Mouse (Mus musculus) forebrain, embryonic 10.5 days (tissue): ENCODE data around the gene Ttc30a1. TPM values are rescaled to one million over a fixed set of nuclear protein-coding genes. Genes with fewer than 3 reads are reported as not detected.
"Not testable (repeated sequence)": the region's sequence is repeated elsewhere in the genome, so short reads cannot be mapped to it uniquely, and the experiment has no call there.

ENCODE experiments used
- DNase-seq: peaks from one replicate; pipeline ENCODE4 v3.0.0-alpha.2; 2017; ENCODE audit warnings: low spot score; ENCODE audit errors: extremely low spot score
- H3K27ac ChIP-seq: fragments of 300-500 bp; sonication (generic); 2 replicates; pipeline ENCODE4 v1.5.1; 2016; ENCODE audit warnings: mild to moderate bottlenecking
- H3K27me3 ChIP-seq: fragments of 300-500 bp; sonication (generic); 2 replicates; pipeline ENCODE4 v1.6.1; 2016; ENCODE audit warnings: mild to moderate bottlenecking; ENCODE audit not compliant: poor library complexity, severe bottlenecking
- H3K36me3 ChIP-seq: fragments of 300-500 bp; sonication (generic); replicated peaks from 2 replicates; pipeline ENCODE4 v1.6.1; 2016; ENCODE audit warnings: mild to moderate bottlenecking, moderate library complexity
- H3K4me1 ChIP-seq: fragments of 300-500 bp; sonication (generic); 2 replicates; pipeline ENCODE4 v1.6.1; 2016
- H3K4me3 ChIP-seq: fragments of 300-500 bp; sonication (generic); 2 replicates; pipeline ENCODE4 v1.5.1; 2016; ENCODE audit warnings: mild to moderate bottlenecking, moderate library complexity
- H3K9me3 ChIP-seq: fragments of 300-500 bp; sonication (generic); 2 replicates; pipeline ENCODE4 v1.6.1; 2016; ENCODE audit warnings: mild to moderate bottlenecking, moderate library complexity
- WGBS: fragments of 180-500 bp; shearing (Covaris S2); methylation state at CpG from one replicate; pipeline ENCODE4 v1.1.7; 2016; 5-methylcytosine and 5-hydroxymethylcytosine counted together
- polyA plus RNA-seq: library from polyadenylated mRNA; unstranded; fragments of >200 nt; fragmentation: Nextera tagmentation; extraction: Ambion mirVana; gene quantifications from 2 replicates; pipeline ENCODE4 v1.2.1, GENCODE M21; 2016

The Ttc30a1 gene
- polyA plus RNA-seq, 1 experiment from 2014 or later: 10.5 TPM

- Histone ChIP-seq H3K4me1 (peaks cover 4% of the 10 kb centered on the region), H3K9me3 (0 out of 2 replicates have a peak, but pooled peaks cover 5% of the 10 kb centered on the region), H3K27me3 (peaks cover 9% of the 10 kb centered on the region; the same call in 1 of the 2 replicates), H3K36me3 (no peaks in the 10 kb centered on the region), H3K27ac (no peak overlapping the region), H3K4me3 (no peak overlapping the region)
- no peak for DNase-seq
- WGBS: 97% methylated on average over 5 of the region's 5 CpGs
Measured at GRCm38 (mm10) chr2:75953320-75953719, 28.4 kb downstream of the Ttc30a1 start.

GRCm38 (mm10) chr2:75950685-75951084, 31.1 kb downstream of the Ttc30a1 start:
- Histone ChIP-seq H3K36me3 (no peaks in the 10 kb centered on the region), H3K9me3 (no peaks in the 10 kb centered on the region), H3K4me3 (no peak overlapping the region), H3K27me3 (no peaks in the 10 kb centered on the region), H3K4me1 (0 out of 2 replicates have a peak, but pooled peaks cover 1% of the 10 kb centered on the region), H3K27ac (no peak overlapping the region)
- no peak for DNase-seq
- 91% methylated on average over 8 of the region's 8 CpGs for WGBS

DNA sequence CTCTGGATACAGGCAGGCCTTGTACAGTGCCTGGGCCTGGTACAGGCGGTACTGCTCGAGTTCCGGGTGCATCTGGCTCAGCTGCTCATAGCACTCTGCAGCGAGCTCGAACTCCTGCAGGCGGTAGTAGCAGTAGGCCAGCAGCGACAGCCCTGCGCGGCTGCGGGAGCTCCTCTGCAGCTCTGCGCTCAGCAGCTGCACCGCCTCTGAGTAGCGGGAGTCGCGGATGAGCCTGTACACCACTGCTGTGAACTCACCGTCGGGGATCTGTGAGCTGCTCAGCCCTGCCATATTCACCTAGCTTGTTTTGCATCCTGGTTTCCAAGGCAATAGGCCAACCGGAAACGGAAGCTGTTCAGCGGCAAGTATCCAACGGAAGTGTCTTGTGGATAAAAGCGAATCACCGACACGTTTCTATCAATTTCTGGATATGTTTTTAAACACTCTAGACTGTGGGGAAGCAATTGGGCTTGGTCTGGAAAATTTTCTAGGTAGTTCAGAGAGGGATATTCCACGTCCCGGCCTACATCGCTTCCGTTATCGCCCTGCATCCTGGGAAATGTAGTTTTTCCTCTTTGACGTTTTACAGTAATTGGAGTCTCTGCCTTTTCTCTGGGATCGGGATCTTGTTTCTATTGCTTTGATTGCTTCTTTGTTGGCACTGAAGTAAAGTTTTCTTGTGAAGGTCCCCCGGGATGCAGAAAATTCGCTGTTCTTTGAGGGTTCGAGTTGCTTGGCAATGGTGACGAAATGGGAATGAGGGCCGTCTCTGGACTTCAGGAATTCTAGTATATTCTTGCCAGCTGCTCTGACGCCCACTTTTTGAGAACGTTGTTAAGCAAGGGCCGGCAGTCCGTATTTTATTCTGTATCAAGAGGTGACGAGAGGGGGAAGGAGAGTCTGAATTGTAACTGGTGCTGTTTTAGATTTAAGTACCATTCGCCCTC, 43.4 kb downstream of the Ttc30a1 start, which contains the start of gene Ttc30b:
Gene Ttc30b (minus strand): TSS at position 469 of the 947 bp plus-strand sequence.
- WGBS: 4% methylated on average over 40 of the region's 42 CpGs

DNA sequence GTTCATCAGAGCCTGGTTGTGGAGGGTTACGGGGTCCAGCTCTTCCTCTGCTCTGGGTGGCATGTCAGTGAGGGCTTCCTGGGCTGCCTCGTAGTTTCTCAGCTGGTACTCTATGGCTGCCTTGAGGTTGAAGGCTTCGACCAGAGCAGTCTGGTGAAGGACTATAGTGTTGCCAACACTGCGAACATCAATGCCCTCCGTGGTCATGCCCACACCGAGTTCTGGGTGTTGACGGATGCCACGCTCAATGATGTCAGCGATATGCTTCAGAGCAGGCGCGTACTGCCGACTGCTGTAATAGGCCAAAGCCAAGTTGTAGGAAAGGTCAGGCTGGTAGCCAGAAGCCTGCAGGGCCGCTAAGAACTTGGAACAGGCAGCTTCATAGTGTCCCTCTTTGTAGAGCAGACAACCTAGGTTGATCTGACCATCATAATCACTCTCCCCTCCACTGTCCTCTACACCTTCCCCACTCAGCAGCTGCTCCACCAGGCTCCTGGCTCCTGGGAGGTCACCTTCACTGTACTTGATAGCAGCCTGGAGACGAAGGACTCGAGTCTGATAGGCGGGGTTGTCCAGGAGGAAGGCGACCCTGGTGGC, 44.1 kb downstream of the Ttc30a1 start:
- H3K36me3 ChIP-seq, H3K4me1 ChIP-seq, H3K9me3 ChIP-seq, H3K27me3 ChIP-seq: not testable (repeated sequence)
- peak; percentile 13 for DNase-seq
- 74% methylated on average over 16 of the region's 17 CpGs for WGBS
- H3K4me3 ChIP-seq: peak overlapping the region; percentile 67
- H3K27ac ChIP-seq: peak overlapping the region; percentile 94

More for the DNA sequence above, 43.4 kb downstream of the Ttc30a1 start, which contains the start of gene Ttc30b:
- no peaks in the 10 kb centered on the region for H3K9me3 ChIP-seq
- peak within 1 kb of the TSS; percentile 94 for H3K27ac ChIP-seq
- peak; percentile 86 for DNase-seq
- peak within 1 kb of the TSS; percentile 67 for H3K4me3 ChIP-seq
- H3K4me1 ChIP-seq: peaks cover 7% of the 10 kb centered on the region
- H3K36me3 ChIP-seq: no peaks in the 10 kb centered on the region
- H3K27me3 ChIP-seq: no peaks in the 10 kb centered on the region

GRCm38 (mm10) chr2:75936685-75937084, 45.1 kb downstream of the Ttc30a1 start:
- not testable (repeated sequence) for H3K4me3 ChIP-seq, DNase-seq, H3K27ac ChIP-seq, H3K9me3 ChIP-seq, H3K27me3 ChIP-seq, H3K36me3 ChIP-seq, H3K4me1 ChIP-seq
- 91% methylated on average over 2 of the region's 2 CpGs for WGBS

DNA sequence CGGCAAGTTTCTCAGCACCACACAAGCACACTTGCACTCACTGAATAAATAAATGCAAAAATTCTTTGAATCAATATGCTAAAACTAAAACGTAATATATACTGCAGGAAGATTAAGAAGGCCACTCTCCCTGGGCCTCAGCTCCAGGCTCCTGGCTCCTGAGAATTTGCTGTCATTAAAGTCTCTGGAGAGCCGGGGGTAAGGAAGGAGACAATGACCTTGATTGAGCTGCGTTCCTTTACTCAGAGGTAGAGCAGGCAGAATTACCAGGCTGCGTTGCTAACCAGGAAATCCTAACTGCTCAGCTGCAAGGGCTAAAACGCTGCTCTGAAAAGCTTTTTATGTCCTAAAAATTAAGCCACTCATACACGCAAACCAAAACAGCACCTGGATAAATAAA, 48.2 kb downstream of the Ttc30a1 start:
- no peak overlapping the region for H3K27ac ChIP-seq
- WGBS: 59% methylated on average over 7 of the region's 7 CpGs
- peak; percentile 10 for DNase-seq
- peaks cover 10% of the 10 kb centered on the region; the same call in 1 of the 2 replicates for H3K36me3 ChIP-seq
- H3K27me3 ChIP-seq: no peaks in the 10 kb centered on the region
- H3K4me3 ChIP-seq: no peak overlapping the region
- H3K9me3 ChIP-seq: no peaks in the 10 kb centered on the region
- H3K4me1 ChIP-seq: peaks cover 8% of the 10 kb centered on the region

DNA sequence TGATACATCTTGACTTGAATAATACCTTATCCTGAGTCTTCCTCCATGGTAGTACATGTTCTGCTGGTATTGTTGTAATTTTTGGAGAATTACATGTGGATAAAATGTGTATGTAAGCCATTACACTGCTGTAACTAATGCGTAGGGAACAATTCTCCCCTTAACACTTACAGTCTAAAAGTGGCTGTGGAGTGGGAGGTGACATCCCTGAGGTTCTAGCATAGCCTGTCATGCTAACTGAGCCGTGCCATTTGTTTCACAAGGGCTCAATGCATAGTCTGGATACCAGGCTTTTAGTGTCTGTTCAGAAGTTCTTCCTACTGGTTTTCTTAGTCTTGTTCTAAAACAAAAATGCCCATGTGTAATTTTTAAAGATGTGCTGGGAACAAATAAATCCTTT, 50.8 kb downstream of the Ttc30a1 start:
- DNase-seq: no peak
- 97% methylated on average over 2 of the region's 2 CpGs for WGBS
- H3K27me3 ChIP-seq: no peaks in the 10 kb centered on the region
- H3K4me3 ChIP-seq: no peak overlapping the region
- no peaks in the 10 kb centered on the region for H3K9me3 ChIP-seq
- no peak overlapping the region for H3K27ac ChIP-seq
- H3K36me3 ChIP-seq: peaks cover 25% of the 10 kb centered on the region
- 0 out of 2 replicates have a peak, but pooled peaks cover 4% of the 10 kb centered on the region for H3K4me1 ChIP-seq

- H3K27ac ChIP-seq: no peak overlapping the region
- H3K27me3 ChIP-seq: no peaks in the 10 kb centered on the region
- H3K4me1 ChIP-seq: 0 out of 2 replicates have a peak, but pooled peaks cover 4% of the 10 kb centered on the region
- DNase-seq: no peak
- WGBS: 93% methylated on average over 6 of the region's 6 CpGs
- H3K4me3 ChIP-seq: no peak overlapping the region
- peaks cover 28% of the 10 kb centered on the region for H3K36me3 ChIP-seq
- H3K9me3 ChIP-seq: no peaks in the 10 kb centered on the region
Measured at GRCm38 (mm10) chr2:75929786-75930444, 51.9 kb downstream of the Ttc30a1 start.

GRCm38 (mm10) chr2:75929141-75929540, 52.6 kb downstream of the Ttc30a1 start:
- H3K36me3 ChIP-seq: peaks cover 28% of the 10 kb centered on the region
- no peak for DNase-seq
- H3K4me1 ChIP-seq: peaks cover 7% of the 10 kb centered on the region; the same call in 1 of the 2 replicates
- 95% methylated on average over 2 of the region's 2 CpGs for WGBS
- no peak overlapping the region for H3K27ac ChIP-seq
- no peaks in the 10 kb centered on the region for H3K9me3 ChIP-seq
- H3K4me3 ChIP-seq: no peak overlapping the region
- no peaks in the 10 kb centered on the region for H3K27me3 ChIP-seq

Other genes with a start within 250 kb of the Ttc30a1 start
- 41.4 and 43.4 TPM in 2 replicates for gene Agps, start 149.8 kb downstream of the Ttc30a1 start, polyA plus RNA-seq
- gene Ttc30b, start 43.4 kb downstream of the Ttc30a1 start, polyA plus RNA-seq: 5.1 and 5.6 TPM in 2 replicates
- 0.28 and 0.53 TPM in 2 replicates for gene Ttc30a2, start 3.8 kb downstream of the Ttc30a1 start, polyA plus RNA-seq